Mouse (Mus musculus) CH12.LX (cell line): ENCODE data around the gene Slc2a10. TPM values are rescaled to one million over a fixed set of nuclear protein-coding genes. Genes with fewer than 3 reads are reported as not detected.

Experiments used
- DNase-seq: peaks from one replicate; pipeline ENCODE4 v3.0.0-alpha.2; 2013; ENCODE audit errors: extremely low read depth
- H3K27ac ChIP-seq: 2 replicates; pipeline ENCODE4 v1.5.1; 2012; ENCODE audit warnings: low read depth, mild to moderate bottlenecking, control low read depth, moderate library complexity; ENCODE audit not compliant: insufficient read depth
- H3K27me3 ChIP-seq: replicated peaks from 2 replicates; pipeline ENCODE3; 2012; ENCODE audit warnings: inconsistent platforms
- H3K36me3 ChIP-seq, 2 experiments: replicated peaks in 1 of 2; 2 replicates each; pipeline versions ENCODE3 to v1.6.1; 2012; ENCODE audit warnings: inconsistent platforms in 1 of 2, low read length in 1 of 2, mild to moderate bottlenecking in 1 of 2, mixed read lengths in 1 of 2, moderate library complexity in 1 of 2; ENCODE audit not compliant: control insufficient read depth in 1 of 2, insufficient read depth in 1 of 2
- H3K4me1 ChIP-seq, 2 experiments: 2 replicates each; pipeline ENCODE4 v1.6.1; 2012; ENCODE audit warnings: inconsistent platforms in 1 of 2, moderate library complexity in 1 of 2; ENCODE audit not compliant: insufficient read depth in 2 of 2, control insufficient read depth in 1 of 2
- H3K4me2 ChIP-seq: 2 replicates; pipeline ENCODE4 v1.6.1; 2012; ENCODE audit warnings: low read depth, mild to moderate bottlenecking, control low read depth; ENCODE audit not compliant: poor library complexity, insufficient read depth, severe bottlenecking
- H3K4me3 ChIP-seq, 3 experiments: fragments of 150-350 bp in 1 of 3; sonication (generic) in 1 of 3; replicated peaks in 1 of 3; 2 replicates each; pipeline versions ENCODE3 to v1.5.1; 2011 to 2012; ENCODE audit warnings: low read depth in 2 of 3, low read length in 2 of 3, mild to moderate bottlenecking in 2 of 3, moderate library complexity in 2 of 3, control low read depth in 1 of 3, improper control_type of control experiment in 1 of 3, inconsistent platforms in 1 of 3, mixed read lengths in 1 of 3; ENCODE audit not compliant: poor library complexity in 1 of 3
- H3K79me2 ChIP-seq: replicated peaks from 2 replicates; pipeline ENCODE4 v1.6.1; 2012; ENCODE audit warnings: mild to moderate bottlenecking, moderate library complexity; ENCODE audit not compliant: control insufficient read depth, poor library complexity, insufficient read depth, severe bottlenecking; ENCODE audit errors: extremely low read depth
- H3K9ac ChIP-seq: 2 replicates; pipeline ENCODE4 v1.6.1; 2012; ENCODE audit warnings: low read depth, mild to moderate bottlenecking, control low read depth, moderate library complexity; ENCODE audit not compliant: insufficient read depth
- H3K9me3 ChIP-seq: replicated peaks from 2 replicates; pipeline ENCODE3; 2012; ENCODE audit warnings: low read length, inconsistent platforms, mixed read lengths
- CHD2 ChIP-seq: IDR thresholded peaks from 2 replicates; pipeline ENCODE4 v1.6.1; 2011; ENCODE audit warnings: low read length, improper control_type of control experiment
- ETS1 ChIP-seq: conservative IDR thresholded peaks from 2 replicates; pipeline ENCODE4 v1.6.1; 2012; ENCODE audit warnings: low read depth, mild to moderate bottlenecking, inconsistent platforms, low read length, improper control_type of control experiment, moderate library complexity
- IRF4 ChIP-seq: IDR thresholded peaks from 2 replicates; pipeline ENCODE4 v1.6.1; 2014; ENCODE audit warnings: low read depth, mild to moderate bottlenecking, inconsistent platforms, low read length, improper control_type of control experiment
- JUN ChIP-seq: IDR thresholded peaks from 2 replicates; pipeline ENCODE4 v1.6.1; 2011; ENCODE audit warnings: low read depth, mild to moderate bottlenecking, low read length, improper control_type of control experiment, moderate library complexity; ENCODE audit not compliant: insufficient read depth
- JUND ChIP-seq: conservative IDR thresholded peaks from 2 replicates; pipeline ENCODE4 v1.6.1; 2011; ENCODE audit warnings: low read depth, low read length, improper control_type of control experiment
- MAFK ChIP-seq: IDR thresholded peaks from 2 replicates; pipeline ENCODE4 v1.6.1; 2011; ENCODE audit warnings: low read length, improper control_type of control experiment; ENCODE audit not compliant: insufficient replicate concordance
- MXI1 ChIP-seq: IDR thresholded peaks from 2 replicates; pipeline ENCODE4 v1.6.1; 2011; ENCODE audit warnings: mild to moderate bottlenecking, low read depth, low read length, improper control_type of control experiment
- MYC ChIP-seq: IDR thresholded peaks from 2 replicates; pipeline ENCODE4 v1.6.1; 2011; ENCODE audit warnings: low read depth, mild to moderate bottlenecking, improper control_type of control experiment, low read length
- PAX5 ChIP-seq: IDR thresholded peaks from 2 replicates; pipeline ENCODE4 v1.6.1; 2012; ENCODE audit warnings: low read length, inconsistent platforms, mixed read lengths
- SIN3A ChIP-seq: IDR thresholded peaks from 2 replicates; pipeline ENCODE4 v1.6.1; 2012; ENCODE audit warnings: low read length, improper control_type of control experiment, inconsistent platforms
- SMC3 ChIP-seq: IDR thresholded peaks from 2 replicates; pipeline ENCODE4 v1.6.1; 2011; ENCODE audit warnings: low read depth, low read length, improper control_type of control experiment
- UBTF ChIP-seq: IDR thresholded peaks from 2 replicates; pipeline ENCODE4 v1.6.1; 2012; ENCODE audit warnings: low read depth, mild to moderate bottlenecking, inconsistent platforms, low read length, improper control_type of control experiment, moderate library complexity
- ZKSCAN1 ChIP-seq: IDR thresholded peaks from 2 replicates; pipeline ENCODE4 v1.6.1; 2012; ENCODE audit warnings: low read depth, inconsistent platforms, low read length, improper control_type of control experiment, borderline replicate concordance
- ZNF384 ChIP-seq: IDR thresholded peaks from 2 replicates; pipeline ENCODE4 v1.6.1; 2012; ENCODE audit warnings: low read depth, low read length, improper control_type of control experiment, inconsistent platforms
- dilution Hi-C: fragments of 300-500 bp; cut with MboI; formaldehyde crosslinking; loops from 2 replicates; pipeline ENCODE4 v1.14.3; 2020; ENCODE audit warnings: low sequenced_read_pairs; ENCODE audit not compliant: extremely low pct_unique_long_range_greater_than_20kb, extremely low pct_ligation_motif_present
- in situ Hi-C: fragments of 300-500 bp; cut with MboI; formaldehyde crosslinking; loops from 3 replicates; pipeline ENCODE4 v1.14.3; 2019; ENCODE audit warnings: low sequenced_read_pairs, low pct_ligation_motif_present, low pct_unique_long_range_greater_than_20kb, mixed read lengths
- polyA plus RNA-seq: library from polyadenylated mRNA; unstranded; fragments of >175 nt; gene quantifications from 2 replicates; pipeline ENCODE4 v1.2.1, GENCODE M21; 2012; ENCODE audit warnings: low read depth; ENCODE audit not compliant: insufficient read length
- total RNA-seq, 2 experiments: library from RNA; depleted of rRNA; stranded (reverse); fragments of 300-350 nt in 1 of 2; fragments of >200 nt in 1 of 2; gene quantifications; 2 replicates each; pipeline ENCODE4 v1.2.3; 2012 to 2014

Gene Slc2a10
- total and polyA plus RNA-seq, 3 experiments: not detected

DNA sequence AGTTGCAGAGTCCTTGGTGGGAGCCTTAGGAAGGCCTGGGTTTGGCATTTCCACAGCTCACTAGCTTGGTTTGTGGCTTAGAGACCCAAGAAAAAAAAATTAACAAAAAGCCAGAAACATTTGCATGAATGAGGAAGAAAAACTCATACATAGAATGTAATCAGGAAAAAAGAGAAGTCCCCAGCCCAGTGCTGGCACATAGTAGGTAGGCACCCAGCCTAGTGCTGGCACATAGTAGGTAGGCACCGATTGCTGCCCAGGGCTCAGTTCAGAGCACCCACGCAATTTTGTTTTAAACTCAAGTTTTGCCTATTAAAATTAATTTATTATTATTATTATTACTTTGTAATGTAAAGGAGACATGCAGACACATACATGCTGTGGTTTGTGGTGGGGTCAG is 42.1 kb downstream of the Slc2a10 start:
- Histone ChIP-seq H3K36me3 (no peaks in the 10 kb centered on the region), H3K27me3 (peaks cover 66% of the 10 kb centered on the region), H3K4me1 (peaks cover 3 to 10% of the 10 kb centered on the region in 2 experiments), H3K9ac (no peak overlapping the region), H3K9me3 (no peaks in the 10 kb centered on the region), H3K4me2 (no peak overlapping the region), H3K4me3 (no peak overlapping the region), H3K27ac (no peak overlapping the region), H3K79me2 (no peaks in the 10 kb centered on the region)
- peak; percentile 93 for TF ChIP-seq ZKSCAN1
- no peak for TF ChIP-seq ZNF384
- no peak for TF ChIP-seq JUN
- no peak for TF ChIP-seq SIN3A
- DNase-seq: no peak
- in situ Hi-C loops (loop anchor here (25.0 kb wide), 3 partner anchors 167 to 542 kb away; no protein-coding TSS in a partner anchor), dilution Hi-C loops (no loop called here)

DNA sequence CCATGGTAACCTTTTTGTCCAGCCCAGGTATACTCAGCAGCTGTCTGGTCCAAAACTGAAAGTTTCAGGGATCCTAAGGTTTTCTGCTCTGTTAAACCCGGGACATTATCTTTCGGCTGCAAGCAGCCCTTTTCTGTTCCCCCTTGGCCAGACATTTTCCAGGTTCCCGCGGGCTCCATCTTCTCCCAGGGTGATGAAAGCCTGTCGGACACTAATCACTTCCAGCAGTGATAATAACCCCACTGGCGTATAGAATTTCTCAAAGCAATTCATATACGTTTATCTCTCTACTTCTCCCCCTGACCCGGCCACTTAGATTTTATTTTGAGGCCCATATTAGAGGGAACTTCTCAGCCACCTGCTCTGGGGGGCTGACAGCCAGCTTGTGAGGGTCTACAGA is 42.8 kb downstream of the Slc2a10 start:
- H3K9me3 ChIP-seq: no peaks in the 10 kb centered on the region
- DNase-seq: no peak
- dilution Hi-C loops (no loop called here), in situ Hi-C loops (loop anchor here (25.0 kb wide), 3 partner anchors 166 to 541 kb away; no protein-coding TSS in a partner anchor)
- H3K79me2 ChIP-seq: no peaks in the 10 kb centered on the region
- H3K4me1 ChIP-seq: peaks cover 3 to 7% of the 10 kb centered on the region in 2 experiments
- no peak overlapping the region for H3K4me3 ChIP-seq
- H3K27ac ChIP-seq: no peak overlapping the region
- no peak for TF ChIP-seq SMC3
- TF ChIP-seq ETS1: no peak
- no peak for TF ChIP-seq IRF4
- TF ChIP-seq MAFK: no peak
- TF ChIP-seq MXI1: no peak
- TF ChIP-seq JUND: no peak
- no peaks in the 10 kb centered on the region for H3K36me3 ChIP-seq
- H3K4me2 ChIP-seq: no peak overlapping the region
- no peak overlapping the region for H3K9ac ChIP-seq
- H3K27me3 ChIP-seq: peaks cover 67% of the 10 kb centered on the region

GRCm38 (mm10) chr2:165547410-165547809 is 43.8 kb downstream of the Slc2a10 start:
- H3K79me2 ChIP-seq: no peaks in the 10 kb centered on the region
- in situ Hi-C loops: loop anchor here (25.0 kb wide), 3 partner anchors 165 to 540 kb away; no protein-coding TSS in a partner anchor
- TF ChIP-seq MYC: no peak
- TF ChIP-seq UBTF: no peak
- TF ChIP-seq PAX5: no peak
- TF ChIP-seq CHD2: peak; percentile 78
- TF ChIP-seq, all 38 proteins: peak for 1
- Histone ChIP-seq H3K9me3 (no peaks in the 10 kb centered on the region), H3K36me3 (no peaks in the 10 kb centered on the region), H3K4me3 (no peak overlapping the region), H3K27me3 (peaks cover 76% of the 10 kb centered on the region), H3K4me2 (no peak overlapping the region), H3K9ac (no peak overlapping the region), H3K27ac (no peak overlapping the region), H3K4me1 (peaks cover 3 to 7% of the 10 kb centered on the region in 2 experiments)
- dilution Hi-C loops: no loop called here
- DNase-seq: peak; percentile 76
